Mouse (Mus musculus) embryonic fibroblast, embryonic 13.5 days (primary cell): ENCODE data around the gene Mknk2. TPM values are rescaled to one million over a fixed set of nuclear protein-coding genes. Genes with fewer than 3 reads are reported as not detected.
A peak's percentile ranks its signal among the peaks of the same experiment; 100 is the strongest.
"Not testable (repeated sequence)": the region's sequence is repeated elsewhere in the genome, so short reads cannot be mapped to it uniquely, and the experiment has no call there.

Source experiments
- H3K27ac ChIP-seq: 2 replicates; pipeline ENCODE4 v1.5.1; 2012; ENCODE audit warnings: low read length, control low read depth, inconsistent platforms; ENCODE audit not compliant: insufficient read depth
- H3K4me1 ChIP-seq: 2 replicates; pipeline ENCODE4 v1.6.1; 2011; ENCODE audit warnings: low read length; ENCODE audit not compliant: control insufficient read depth, insufficient read depth
- H3K4me3 ChIP-seq: 2 replicates; pipeline ENCODE4 v1.5.1; 2011; ENCODE audit warnings: mild to moderate bottlenecking, control low read depth, low read length; ENCODE audit not compliant: insufficient read depth
- CTCF ChIP-seq: IDR thresholded peaks from 2 replicates; pipeline ENCODE4 v1.5.1; 2011; ENCODE audit warnings: mild to moderate bottlenecking, control low read depth, low read length, moderate library complexity, borderline replicate concordance; ENCODE audit not compliant: insufficient read depth
- POLR2A ChIP-seq: IDR thresholded peaks from 2 replicates; pipeline ENCODE4 v1.6.1; 2011; ENCODE audit warnings: low read depth, mild to moderate bottlenecking, control low read depth, low read length, moderate library complexity
- polyA plus RNA-seq: library from polyadenylated mRNA; stranded (reverse); fragments of >200 nt; gene quantifications from 2 replicates; pipeline ENCODE4 v1.2.4, GENCODE M21; 2011; ENCODE audit warnings: low read depth; ENCODE audit not compliant: missing spikeins, insufficient read length

The Mknk2 gene
- polyA plus RNA-seq, 1 experiment: 39.8 TPM

GRCm38 (mm10) chr10:80655406-80656129 lies 22.3 kb downstream of the Mknk2 start:
- TF ChIP-seq POLR2A: no peak
- TF ChIP-seq CTCF: no peak
- Histone ChIP-seq H3K4me3 (peak overlapping the region; percentile 84), H3K27ac (no peak overlapping the region), H3K4me1 (peaks cover 3% of the 10 kb centered on the region)

DNA sequence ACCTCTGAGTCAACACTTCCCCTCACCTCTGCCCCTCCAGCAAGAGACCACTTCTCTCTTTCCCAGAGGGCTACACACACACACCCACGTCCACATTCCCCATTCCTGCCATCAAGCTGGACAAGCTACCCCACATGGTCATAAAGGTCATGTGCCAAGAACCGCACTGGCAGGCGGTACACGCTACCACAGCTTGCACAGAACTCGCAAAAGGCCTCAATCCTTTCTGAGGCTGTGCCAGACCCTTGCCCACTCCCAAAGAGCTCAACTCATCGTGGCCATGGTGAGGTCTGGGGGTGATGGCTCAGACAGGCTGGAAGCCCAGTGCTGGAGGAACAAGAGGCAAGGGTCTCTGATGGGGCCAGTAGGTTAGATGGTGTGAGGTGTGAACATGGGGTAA lies 23.0 kb downstream of the Mknk2 start:
- peaks cover 3% of the 10 kb centered on the region for H3K4me1 ChIP-seq
- no peak overlapping the region for H3K27ac ChIP-seq
- H3K4me3 ChIP-seq: no peak overlapping the region
- TF ChIP-seq CTCF: no peak
- TF ChIP-seq POLR2A: no peak

GRCm38 (mm10) chr10:80653156-80653720 lies 24.7 kb downstream of the Mknk2 start:
- peaks cover 3% of the 10 kb centered on the region for H3K4me1 ChIP-seq
- H3K4me3 ChIP-seq: no peak overlapping the region
- H3K27ac ChIP-seq: no peak overlapping the region
- no peak for TF ChIP-seq POLR2A
- no peak for TF ChIP-seq CTCF

- TF ChIP-seq CTCF (no peak), POLR2A (no peak)
- Histone ChIP-seq H3K4me3 (no peak overlapping the region), H3K4me1 (peaks cover 3% of the 10 kb centered on the region), H3K27ac (no peak overlapping the region)
These were observed 27.5 kb downstream of the Mknk2 start for GRCm38 (mm10) chr10:80650392-80650791.

GRCm38 (mm10) chr10:80649910-80650309 lies 28.0 kb downstream of the Mknk2 start:
- H3K27ac ChIP-seq, H3K4me1 ChIP-seq, H3K4me3 ChIP-seq: not testable (repeated sequence)

DNA sequence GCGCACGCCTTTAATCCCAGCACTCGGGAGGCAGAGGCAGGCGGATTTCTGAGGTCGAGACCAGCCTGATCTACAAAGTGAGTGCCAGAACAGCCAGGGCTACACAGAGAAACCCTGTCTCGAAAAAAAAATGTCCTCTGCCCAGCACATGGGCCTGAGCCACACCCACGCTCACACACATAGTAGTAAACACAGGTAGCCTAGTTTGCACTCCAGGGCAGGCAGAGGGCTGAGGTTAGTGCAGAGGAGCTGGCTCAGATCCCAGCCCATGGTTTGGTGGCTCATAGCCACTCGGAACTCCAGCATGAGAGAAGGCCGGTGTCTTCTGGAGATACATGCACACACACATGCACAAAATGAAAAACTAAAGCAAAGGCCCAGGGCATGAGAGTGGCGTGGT lies 31.0 kb downstream of the Mknk2 start:
- no peak for TF ChIP-seq CTCF
- no peak for TF ChIP-seq POLR2A

DNA sequence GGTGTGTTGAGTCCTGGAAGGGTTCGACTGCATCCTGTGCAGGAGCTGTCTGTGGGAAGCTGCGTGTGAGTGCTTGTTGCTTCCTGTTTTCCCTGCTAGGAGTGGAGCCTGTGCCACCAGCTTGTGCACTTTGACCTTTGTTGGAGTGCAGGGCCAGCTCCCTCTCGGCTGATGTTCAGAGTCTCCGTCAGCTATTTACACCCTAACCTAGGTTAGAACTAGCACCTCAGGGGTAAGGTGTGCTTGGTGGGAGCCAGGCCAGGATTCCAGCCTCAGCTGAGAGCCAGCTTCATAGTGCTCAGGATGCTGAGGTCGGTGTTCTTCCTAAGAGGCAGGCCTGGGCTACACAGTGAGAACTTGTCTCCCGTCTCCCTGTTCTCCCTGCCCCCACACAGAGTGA lies 42.6 kb downstream of the Mknk2 start:
- Histone ChIP-seq H3K4me1 (no peaks in the 10 kb centered on the region), H3K27ac (no peak overlapping the region), H3K4me3 (no peak overlapping the region)
- no peak for TF ChIP-seq POLR2A
- no peak for TF ChIP-seq CTCF

More for the DNA sequence above, 31.0 kb downstream of the Mknk2 start:
- Histone ChIP-seq H3K27ac (no peak overlapping the region), H3K4me3 (no peak overlapping the region), H3K4me1 (no peaks in the 10 kb centered on the region)

- 0 out of 2 replicates have a peak, but pooled peaks cover 7% of the 10 kb centered on the region for H3K4me1 ChIP-seq
- no peak overlapping the region for H3K27ac ChIP-seq
- TF ChIP-seq CTCF (no peak), POLR2A (no peak)
- no peak overlapping the region for H3K4me3 ChIP-seq
These were observed 49.0 kb downstream of the Mknk2 start for GRCm38 (mm10) chr10:80628925-80629324.

DNA sequence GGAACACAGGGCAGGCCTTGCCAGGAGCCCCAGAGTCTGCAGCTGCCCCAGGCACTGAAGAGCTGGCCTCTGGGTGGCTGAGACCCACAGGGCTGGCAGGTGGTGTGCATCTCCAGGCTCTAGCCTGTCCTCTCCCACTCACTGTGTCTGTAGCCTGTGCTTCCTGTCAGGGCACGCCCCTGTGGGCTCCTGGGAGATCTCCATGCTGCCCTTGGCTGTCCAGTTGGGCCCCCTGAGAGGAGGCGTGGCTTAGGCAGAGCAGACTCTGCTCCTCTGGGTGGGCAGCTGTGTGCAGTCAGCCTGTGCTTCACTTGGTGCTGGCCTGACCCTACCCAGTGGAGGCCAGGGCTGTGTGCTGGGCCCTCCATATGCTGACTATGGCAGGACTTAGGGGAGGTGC lies 50.2 kb downstream of the Mknk2 start:
- TF ChIP-seq POLR2A (no peak), CTCF (no peak)
- H3K27ac ChIP-seq: no peak overlapping the region
- H3K4me3 ChIP-seq: no peak overlapping the region
- H3K4me1 ChIP-seq: 0 out of 2 replicates have a peak, but pooled peaks cover 7% of the 10 kb centered on the region

DNA sequence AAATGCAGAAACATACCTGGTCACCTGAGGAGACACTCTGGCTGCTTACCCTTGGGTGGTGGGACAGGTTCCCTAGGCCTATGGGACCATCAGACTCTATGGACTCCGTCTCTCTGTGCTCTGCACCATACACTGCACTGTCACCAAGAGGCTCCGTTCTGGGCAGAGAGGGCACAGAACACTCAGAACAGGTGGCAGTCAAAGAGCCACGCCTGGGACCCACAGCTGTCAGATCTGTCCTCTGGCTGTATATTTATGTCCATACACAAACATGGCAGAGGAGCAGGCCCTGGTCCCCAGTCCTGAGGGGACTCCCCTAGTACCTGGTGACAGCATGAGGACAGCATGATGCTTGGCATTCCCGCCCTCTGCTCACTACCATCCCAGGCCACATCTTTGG lies 52.1 kb downstream of the Mknk2 start:
- H3K27ac ChIP-seq: no peak overlapping the region
- 0 out of 2 replicates have a peak, but pooled peaks cover 7% of the 10 kb centered on the region for H3K4me1 ChIP-seq
- H3K4me3 ChIP-seq: no peak overlapping the region
- TF ChIP-seq CTCF (no peak), POLR2A (no peak)

DNA sequence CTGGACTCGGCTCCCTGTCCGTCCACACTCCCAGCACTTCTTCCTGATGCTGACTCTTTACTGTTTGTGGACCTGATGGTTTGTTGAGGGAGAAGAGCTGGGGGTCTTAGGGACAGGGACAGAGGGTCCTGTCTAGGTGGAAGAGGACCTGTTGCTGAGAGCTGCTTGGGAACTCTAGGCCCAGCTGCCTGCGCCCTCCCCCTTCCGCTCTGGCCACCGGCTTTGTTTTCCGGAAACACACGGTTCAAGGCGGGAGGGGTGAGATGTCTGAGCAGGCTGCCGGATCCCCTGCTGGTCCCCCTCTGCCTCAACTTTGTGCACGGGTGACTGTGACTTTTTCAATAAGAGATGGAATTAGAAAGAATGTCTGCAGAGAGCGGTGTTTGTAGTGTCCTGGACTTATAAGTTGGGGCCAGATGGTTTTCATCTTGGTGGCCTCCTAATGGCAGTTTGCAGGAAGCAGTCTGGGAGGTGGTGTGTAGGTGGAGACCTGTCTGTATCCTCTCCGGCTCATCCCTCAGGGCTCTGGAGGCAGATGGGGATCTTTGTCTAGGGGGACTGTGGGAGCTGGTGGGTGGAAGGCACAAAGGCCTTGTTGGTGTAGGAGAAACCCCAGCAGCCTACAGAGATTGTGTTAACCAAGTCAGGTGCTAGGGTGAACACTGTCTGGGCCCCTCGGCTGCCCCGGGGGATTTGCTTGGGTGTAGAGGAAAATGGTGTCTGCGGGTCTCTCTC lies 54.3 kb downstream of the Mknk2 start:
- Histone ChIP-seq H3K4me1 (0 out of 2 replicates have a peak, but pooled peaks cover 7% of the 10 kb centered on the region), H3K27ac (peak overlapping the region; percentile 63), H3K4me3 (peak overlapping the region; percentile 81)
- TF ChIP-seq CTCF (no peak), POLR2A (0 out of 2 replicates have a peak, but pooled peaks have one; percentile 32)
